Mouse (Mus musculus) ovary, adult 2 months (tissue): ENCODE data around the gene Glul. TPM values are rescaled to one million over a fixed set of nuclear protein-coding genes. Genes with fewer than 3 reads are reported as not detected.

Source experiments
- polyA plus RNA-seq: library from polyadenylated mRNA; depleted of rRNA; stranded (reverse); fragments of >200 nt; gene quantifications from 2 replicates; pipeline ENCODE4 v1.2.3, GENCODE M21; 2012; rRNA removed

Gene Glul
- 223 and 245 TPM in 2 replicates for polyA plus RNA-seq

DNA sequence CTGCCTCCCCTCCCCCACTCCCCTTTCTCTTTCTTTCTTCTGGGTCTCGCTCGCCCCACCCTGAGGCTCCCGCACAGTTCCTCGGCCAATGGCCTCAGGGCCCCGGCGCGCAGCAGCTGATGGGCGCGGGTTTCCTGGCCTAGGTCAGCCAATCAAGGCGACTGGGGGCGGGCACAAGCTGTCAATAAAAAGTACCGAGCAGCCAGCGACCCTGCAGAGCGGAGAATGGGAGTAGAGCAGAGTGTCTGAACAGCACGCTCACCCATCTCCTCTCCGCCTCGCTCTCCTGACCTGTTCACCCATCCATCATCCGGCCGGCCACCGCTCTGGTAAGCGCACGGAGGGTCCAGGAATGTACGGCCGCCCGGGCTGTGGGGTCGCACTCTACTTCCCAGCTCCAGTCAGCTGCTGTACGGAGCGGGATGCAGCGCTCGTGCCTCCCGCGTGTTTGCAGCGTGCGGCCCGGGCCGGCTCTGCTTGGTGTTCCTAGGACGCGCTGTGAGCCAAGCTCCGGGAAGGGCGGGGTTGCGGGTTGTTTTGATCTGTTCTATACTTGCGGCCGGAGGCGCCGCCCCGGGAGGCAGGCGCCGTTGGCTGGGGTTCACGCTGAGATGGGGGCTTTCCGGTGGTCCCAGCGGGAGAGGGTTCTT is at the start of gene Glul, which contains the start of gene Teddm2:
Glul (plus strand) TSS at position 214 of the 650 bp plus-strand sequence.
Teddm2 (minus strand) TSS at position 498 of the 650 bp plus-strand sequence.

DNA sequence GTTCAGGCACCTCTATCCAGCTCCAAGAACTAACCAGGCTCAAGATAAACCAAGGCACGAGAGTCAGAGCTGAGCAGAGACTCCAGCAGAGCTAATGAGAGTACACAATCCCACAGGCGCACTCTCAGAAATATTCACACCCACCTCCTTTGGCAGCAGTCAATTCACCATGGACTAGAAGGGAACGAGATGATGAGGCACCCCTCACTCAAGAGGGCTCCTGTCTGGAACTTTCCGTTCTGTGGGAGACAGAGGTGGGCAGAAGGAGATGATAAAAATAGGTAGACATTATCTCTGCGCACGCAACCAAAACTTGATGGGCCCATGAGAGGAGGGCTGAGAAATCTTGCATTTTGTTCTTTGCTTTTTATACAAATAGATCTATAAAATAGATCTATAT is 25.7 kb upstream of the Glul start, which contains the start of gene Teddm1b:
Teddm1b (plus strand) TSS at position 301 of the 400 bp plus-strand sequence.

DNA sequence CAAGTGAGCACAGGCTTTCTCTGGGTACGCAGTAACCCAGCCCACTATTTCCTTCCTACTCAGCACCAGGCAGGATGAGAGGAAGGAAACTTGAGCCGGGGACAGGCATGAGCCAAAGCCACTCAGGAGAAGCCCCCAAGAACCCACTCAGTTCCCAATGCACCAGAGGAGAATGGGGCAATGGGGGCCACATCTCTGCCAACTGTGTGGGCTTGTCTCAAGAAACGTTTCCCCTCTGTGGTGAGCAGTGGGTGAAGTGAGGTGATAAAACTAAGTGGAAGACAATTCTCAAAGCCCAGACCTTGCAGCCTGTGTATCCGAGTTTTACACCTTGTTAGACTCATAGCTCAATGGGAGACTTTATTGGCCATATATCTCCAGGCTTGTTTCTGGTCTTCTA is 8.3 kb upstream of the Glul start, which contains the start of gene Teddm1a:
Teddm1a (plus strand) TSS at position 301 of the 400 bp plus-strand sequence.

Other genes starting within 250 kb of the Glul start
- gene Rgs8, start 246.9 kb upstream of the Glul start, polyA plus RNA-seq: 0.01 and 0.02 TPM in 2 replicates
- gene Rgs16, start 159.6 kb upstream of the Glul start, polyA plus RNA-seq: 2.5 and 3.3 TPM in 2 replicates
- 3.3 and 3.7 TPM in 2 replicates for gene Rnasel, start 150.5 kb upstream of the Glul start, polyA plus RNA-seq
- 0.05 and 0.07 TPM in 2 replicates for gene Rgsl1, start 55.8 kb upstream of the Glul start, polyA plus RNA-seq
- gene Teddm1b, start 25.6 kb upstream of the Glul start, polyA plus RNA-seq: not detected in 2 replicates
- not detected in 2 replicates for gene Teddm1a, start 8.2 kb upstream of the Glul start, polyA plus RNA-seq
- 0.71 and 0.86 TPM in 2 replicates for gene Teddm2, start 284 bp downstream of the Glul start, polyA plus RNA-seq